Mouse (Mus musculus): Measurements from ENCODE around the gene Sergef. TPM values are rescaled to one million over a fixed set of nuclear protein-coding genes. Genes with fewer than 3 reads are reported as not detected.

Sergef gene
- polyA plus RNA-seq, 1 experiment = not detected

GRCm38 (mm10) chr7:46400346-46400745 lies 239.3 kb downstream of the Sergef start:
- WGBS = 17% methylated on average over 8 of the region's 8 CpGs
- TF ChIP-seq CTCF (IDR thresholded peaks at IDR 0.05; ENCODE audit: insufficient read depth, low read depth, low read length) (no peak), POLR2A (IDR thresholded peaks at IDR 0.05; ENCODE audit: insufficient read depth, low read depth, low read length) (no peak)
- H3K27ac ChIP-seq (ENCODE audit: insufficient read depth, low read depth, low read length) = peak overlapping the region; percentile 29
- H3K4me1 ChIP-seq (ENCODE audit: control insufficient read depth, insufficient read depth, low read length) = peaks cover 44% of the 10 kb centered on the region
- H3K4me3 ChIP-seq (ENCODE audit: insufficient read depth, low read depth, low read length) = peak overlapping the region; percentile 64

DNA sequence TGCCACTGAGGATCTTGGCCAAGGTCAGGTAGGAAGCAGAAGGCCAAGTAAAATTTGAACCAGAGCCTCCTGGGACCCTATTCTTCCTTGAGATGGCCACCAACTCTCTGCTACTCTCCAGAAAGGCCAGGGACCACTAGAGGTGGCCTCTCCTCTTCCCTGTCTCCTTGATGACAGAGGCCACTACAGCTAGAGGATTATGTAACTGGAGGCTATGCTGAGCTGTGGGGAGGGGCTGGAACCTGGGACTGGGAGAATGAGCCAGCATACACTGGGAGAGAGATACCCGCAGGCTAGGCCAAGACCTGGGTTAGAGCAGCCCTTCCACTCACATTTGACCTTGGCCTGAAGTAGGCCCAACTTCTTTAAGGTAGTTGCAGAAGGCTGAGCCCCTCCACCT lies 239.9 kb downstream of the Sergef start:
- TF ChIP-seq CTCF (IDR thresholded peaks at IDR 0.05; ENCODE audit: insufficient read depth, low read depth, low read length) = no peak
- no peak for TF ChIP-seq POLR2A (IDR thresholded peaks at IDR 0.05; ENCODE audit: insufficient read depth, low read depth, low read length)
- Histone ChIP-seq H3K27ac (ENCODE audit: insufficient read depth, low read depth, low read length) (peak overlapping the region; percentile 29), H3K4me3 (ENCODE audit: insufficient read depth, low read depth, low read length) (peak overlapping the region; percentile 64), H3K4me1 (ENCODE audit: control insufficient read depth, insufficient read depth, low read length) (peaks cover 38% of the 10 kb centered on the region)
- 41% methylated on average over 1 of the region's 1 CpGs for WGBS

DNA sequence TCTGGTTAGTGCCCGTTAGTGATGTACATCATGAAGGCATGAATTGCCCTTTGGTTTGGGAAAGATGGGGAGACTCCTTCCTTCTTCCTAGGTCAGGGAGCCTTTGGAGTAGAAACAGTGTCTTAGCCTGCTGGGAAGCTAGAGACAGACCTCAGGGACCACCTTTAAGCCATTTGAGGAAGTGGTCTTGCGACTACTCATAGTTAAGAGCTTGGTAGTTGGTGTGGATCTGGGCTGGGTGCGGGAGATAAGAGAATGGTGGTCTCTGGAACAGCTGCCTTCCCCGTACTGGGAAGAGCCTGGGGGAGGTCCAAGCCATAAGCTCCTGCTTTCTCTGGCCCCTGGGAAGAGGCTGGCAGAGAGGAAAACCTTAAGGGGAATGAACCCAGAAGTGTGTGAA lies 241.0 kb downstream of the Sergef start:
- H3K4me1 ChIP-seq (ENCODE audit: control insufficient read depth, insufficient read depth, low read length) = peaks cover 28% of the 10 kb centered on the region
- H3K27ac ChIP-seq (ENCODE audit: insufficient read depth, low read depth, low read length) = no peak overlapping the region
- 25% methylated on average over 4 of the region's 4 CpGs for WGBS
- H3K4me3 ChIP-seq (ENCODE audit: insufficient read depth, low read depth, low read length) = peak overlapping the region; percentile 64
- TF ChIP-seq POLR2A (IDR thresholded peaks at IDR 0.05; ENCODE audit: insufficient read depth, low read depth, low read length) (no peak), CTCF (IDR thresholded peaks at IDR 0.05; ENCODE audit: insufficient read depth, low read depth, low read length) (no peak)

DNA sequence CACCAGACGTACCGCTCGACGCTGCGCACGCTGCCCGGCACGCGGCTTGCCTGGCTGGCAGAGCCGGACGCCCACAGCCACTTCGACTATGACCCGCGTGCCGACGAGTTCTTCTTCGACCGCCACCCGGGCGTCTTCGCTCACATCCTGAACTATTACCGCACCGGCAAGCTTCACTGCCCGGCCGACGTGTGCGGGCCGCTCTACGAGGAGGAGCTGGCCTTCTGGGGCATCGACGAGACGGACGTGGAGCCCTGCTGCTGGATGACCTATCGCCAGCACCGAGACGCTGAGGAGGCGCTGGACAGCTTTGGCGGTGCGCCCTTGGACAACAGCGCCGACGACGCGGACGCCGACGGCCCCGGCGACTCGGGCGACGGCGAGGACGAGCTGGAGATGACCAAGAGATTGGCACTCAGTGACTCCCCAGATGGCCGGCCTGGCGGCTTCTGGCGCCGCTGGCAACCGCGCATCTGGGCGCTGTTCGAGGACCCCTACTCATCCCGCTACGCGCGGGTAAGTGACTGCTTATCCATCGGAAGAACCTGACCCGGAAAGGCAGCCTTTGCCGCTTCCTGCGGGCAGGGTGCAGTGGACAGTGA lies 241.8 kb downstream of the Sergef start:
- H3K27ac ChIP-seq (ENCODE audit: insufficient read depth, low read depth, low read length) = peak overlapping the region; percentile 82; the same call in 1 of the 2 replicates
- 6% methylated on average over 70 of the region's 70 CpGs for WGBS
- H3K4me1 ChIP-seq (ENCODE audit: control insufficient read depth, insufficient read depth, low read length) = peaks cover 23% of the 10 kb centered on the region
- peak overlapping the region; percentile 64 for H3K4me3 ChIP-seq (ENCODE audit: insufficient read depth, low read depth, low read length)
- no peak for TF ChIP-seq CTCF (IDR thresholded peaks at IDR 0.05; ENCODE audit: insufficient read depth, low read depth, low read length)
- TF ChIP-seq POLR2A (IDR thresholded peaks at IDR 0.05; ENCODE audit: insufficient read depth, low read depth, low read length) = no peak

DNA sequence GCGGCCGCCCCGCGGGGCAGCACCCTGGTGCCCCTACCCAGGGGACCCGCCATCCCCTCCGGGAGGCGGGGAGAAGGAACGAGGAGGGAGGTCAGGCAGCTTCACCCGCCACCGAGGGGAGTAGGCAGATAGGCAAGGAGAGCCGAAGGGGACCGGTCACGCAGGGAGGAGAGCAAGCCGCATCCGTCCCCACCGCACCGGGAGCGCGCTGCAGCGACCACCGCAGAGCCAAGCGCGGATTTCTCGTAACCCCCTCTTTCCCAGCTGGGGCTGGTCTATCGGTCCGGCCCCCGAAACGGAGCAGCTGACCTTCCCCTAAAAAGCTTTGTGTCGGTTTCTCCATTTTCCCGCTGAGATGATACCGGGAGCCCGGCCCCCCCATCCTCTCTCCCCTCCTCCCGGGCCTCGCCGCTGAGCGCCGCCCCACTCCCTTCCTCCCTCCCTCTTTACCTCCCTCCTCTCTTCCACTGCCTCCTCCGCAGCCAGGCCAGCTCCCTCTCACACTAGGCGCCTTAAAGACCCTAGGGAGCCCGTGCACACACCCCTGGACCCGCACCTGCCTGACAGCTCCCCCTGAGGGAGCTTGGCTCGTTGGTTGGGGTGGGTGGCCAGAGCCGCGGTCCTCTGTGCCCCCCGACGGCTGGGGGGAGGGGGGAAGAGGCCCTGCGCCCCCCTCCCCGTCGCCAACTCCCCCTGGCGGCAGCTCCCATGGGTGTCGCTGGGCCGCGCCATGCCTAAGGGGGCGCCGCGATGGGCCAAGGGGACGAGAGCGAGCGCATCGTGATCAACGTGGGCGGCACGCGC lies 242.5 kb downstream of the Sergef start:
- TF ChIP-seq CTCF (IDR thresholded peaks at IDR 0.05; ENCODE audit: insufficient read depth, low read depth, low read length) (peak; percentile 67), POLR2A (IDR thresholded peaks at IDR 0.05; ENCODE audit: insufficient read depth, low read depth, low read length) (no peak; the same call in 1 of the 2 replicates)
- H3K4me1 ChIP-seq (ENCODE audit: control insufficient read depth, insufficient read depth, low read length) = peaks cover 22% of the 10 kb centered on the region
- H3K4me3 ChIP-seq (ENCODE audit: insufficient read depth, low read depth, low read length) = peak overlapping the region; percentile 64
- under 1% methylated on average over 62 of the region's 64 CpGs for WGBS
- H3K27ac ChIP-seq (ENCODE audit: insufficient read depth, low read depth, low read length) = peak overlapping the region; percentile 82

GRCm38 (mm10) chr7:46396231-46396927 lies 243.2 kb downstream of the Sergef start, which contains the start of gene Kcnc1:
Gene Kcnc1, plus strand, starts transcription at chr7:46396497.
- H3K27ac ChIP-seq (ENCODE audit: insufficient read depth, low read depth, low read length) = peak within 1 kb of the TSS; percentile 82
- peak within 1 kb of the TSS; percentile 64 for H3K4me3 ChIP-seq (ENCODE audit: insufficient read depth, low read depth, low read length)
- peak; percentile 58; the same call in 1 of the 2 replicates for TF ChIP-seq POLR2A (IDR thresholded peaks at IDR 0.05; ENCODE audit: insufficient read depth, low read depth, low read length)
- TF ChIP-seq CTCF (IDR thresholded peaks at IDR 0.05; ENCODE audit: insufficient read depth, low read depth, low read length) = no peak
- WGBS = 1% methylated on average over 77 of the region's 93 CpGs
- H3K4me1 ChIP-seq (ENCODE audit: control insufficient read depth, insufficient read depth, low read length) = peaks cover 17% of the 10 kb centered on the region

GRCm38 (mm10) chr7:46395571-46395970 lies 244.0 kb downstream of the Sergef start:
- Histone ChIP-seq H3K4me1 (ENCODE audit: control insufficient read depth, insufficient read depth, low read length) (peaks cover 16% of the 10 kb centered on the region), H3K27ac (ENCODE audit: insufficient read depth, low read depth, low read length) (no peak overlapping the region), H3K4me3 (ENCODE audit: insufficient read depth, low read depth, low read length) (no peak overlapping the region)
- whole genome bisulfite sequencing = 69% methylated on average over 6 of the region's 6 CpGs
- TF ChIP-seq CTCF (IDR thresholded peaks at IDR 0.05; ENCODE audit: insufficient read depth, low read depth, low read length) = no peak
- no peak for TF ChIP-seq POLR2A (IDR thresholded peaks at IDR 0.05; ENCODE audit: insufficient read depth, low read depth, low read length)

GRCm38 (mm10) chr7:46394933-46395332 lies 244.7 kb downstream of the Sergef start:
- H3K4me3 ChIP-seq (ENCODE audit: insufficient read depth, low read depth, low read length) = no peak overlapping the region
- TF ChIP-seq POLR2A (IDR thresholded peaks at IDR 0.05; ENCODE audit: insufficient read depth, low read depth, low read length) (no peak), CTCF (IDR thresholded peaks at IDR 0.05; ENCODE audit: insufficient read depth, low read depth, low read length) (no peak)
- WGBS = 83% methylated on average over 4 of the region's 4 CpGs
- H3K4me1 ChIP-seq (ENCODE audit: control insufficient read depth, insufficient read depth, low read length) = peaks cover 12% of the 10 kb centered on the region
- no peak overlapping the region for H3K27ac ChIP-seq (ENCODE audit: insufficient read depth, low read depth, low read length)

All from olfactory bulb, adult 2 months (tissue).